Mouse (Mus musculus): Measurements from ENCODE around the gene Fat4.

Fat4 gene

GRCm38 (mm10) chr3:38907676-38908425 is 21.1 kb downstream of the Fat4 start:
- no peak for DNase-seq

DNA sequence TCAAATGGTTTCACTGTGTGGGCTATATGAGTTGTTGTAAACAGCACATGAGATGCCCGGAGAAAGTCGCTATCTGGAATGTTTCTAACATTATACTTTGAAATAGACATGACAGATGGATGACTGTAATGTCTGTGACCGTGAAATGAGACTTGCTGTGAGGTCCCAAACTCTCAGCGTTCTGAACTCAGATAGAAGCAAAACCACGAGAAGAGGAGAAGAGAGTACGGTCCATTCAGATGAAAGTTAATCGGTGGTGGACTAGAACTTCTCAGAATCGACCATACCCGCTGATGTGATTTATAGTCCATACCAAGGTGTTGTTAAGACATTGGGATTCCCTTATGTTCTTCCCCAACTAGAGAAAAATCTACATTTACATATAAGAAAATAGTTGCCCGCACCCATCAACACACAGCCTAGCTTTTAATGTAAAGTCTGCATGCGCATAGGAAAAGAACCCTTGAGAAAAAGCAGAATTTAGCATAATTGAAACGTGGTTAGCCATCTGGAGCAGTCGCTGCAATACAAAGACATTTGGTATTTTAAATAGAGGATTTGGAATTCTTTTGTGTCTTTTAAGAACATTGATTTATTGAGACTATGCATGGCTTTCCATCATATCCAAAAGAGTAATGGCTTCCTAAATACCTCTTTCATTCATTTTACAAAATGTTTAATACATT is 21.8 kb downstream of the Fat4 start:
- DNase-seq = no peak

DNA sequence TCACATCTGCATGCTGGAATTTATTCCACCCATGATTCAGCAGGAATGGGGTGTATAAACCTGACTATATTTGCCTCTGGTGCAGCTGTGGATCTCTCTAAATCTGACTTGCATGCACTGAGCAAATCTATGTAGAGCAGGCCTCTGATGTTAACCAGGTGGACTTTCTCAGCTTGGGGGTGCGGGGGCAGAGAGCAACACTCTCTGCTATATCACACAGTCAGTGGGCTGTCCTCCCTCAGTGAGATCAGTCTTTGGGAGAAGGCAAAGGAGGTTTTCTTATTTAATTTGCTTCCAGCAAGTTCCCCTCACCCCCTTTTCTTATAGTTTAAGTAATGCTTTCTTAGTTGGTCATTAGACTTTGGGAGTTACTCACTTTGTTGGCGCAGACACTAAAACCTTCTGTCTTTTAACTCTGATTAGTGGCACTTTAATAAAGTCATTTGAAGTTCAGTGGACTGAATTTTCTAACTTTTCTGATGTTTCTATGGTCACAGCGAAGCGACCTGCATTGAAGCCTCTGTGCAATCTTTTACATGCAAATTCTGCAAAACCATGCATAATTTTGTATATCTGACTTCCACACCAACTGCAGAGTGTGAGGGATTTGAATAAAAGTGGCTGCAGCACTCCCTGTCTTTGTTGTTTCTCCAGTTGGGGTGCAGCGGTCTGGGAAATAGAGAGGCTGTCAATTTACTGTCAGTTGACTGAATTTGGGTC is 26.2 kb downstream of the Fat4 start:
- DNase-seq = no peak

DNA sequence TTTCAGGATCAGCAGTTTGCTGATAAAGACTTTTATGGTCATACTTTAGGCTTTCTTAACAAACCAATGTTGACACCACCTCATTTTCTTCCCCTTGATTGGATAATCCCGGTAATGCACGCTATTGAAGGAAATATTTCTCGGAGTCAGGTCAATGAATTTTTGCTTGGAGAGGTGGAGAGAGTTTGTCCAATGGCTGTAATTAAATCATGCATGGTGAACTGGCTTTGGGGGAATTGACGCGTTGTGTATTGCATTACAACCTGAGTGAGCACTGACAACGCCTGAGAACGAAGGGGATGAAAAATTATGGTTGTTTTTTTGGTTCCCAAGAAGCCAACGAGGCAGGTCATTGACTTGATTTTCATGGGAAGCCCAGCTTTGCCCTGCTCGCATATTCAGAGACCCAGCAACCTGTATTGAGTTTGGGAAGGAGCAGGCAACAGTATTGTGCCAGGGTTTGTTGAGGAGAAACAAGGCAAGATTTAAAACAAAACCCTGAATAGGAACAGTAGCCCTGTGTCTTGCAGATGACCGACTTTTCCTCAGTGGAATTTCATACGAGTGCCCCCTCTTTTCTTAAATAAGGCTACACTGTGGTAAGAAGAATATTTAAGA is 26.9 kb downstream of the Fat4 start:
- DNase-seq = no peak

DNA sequence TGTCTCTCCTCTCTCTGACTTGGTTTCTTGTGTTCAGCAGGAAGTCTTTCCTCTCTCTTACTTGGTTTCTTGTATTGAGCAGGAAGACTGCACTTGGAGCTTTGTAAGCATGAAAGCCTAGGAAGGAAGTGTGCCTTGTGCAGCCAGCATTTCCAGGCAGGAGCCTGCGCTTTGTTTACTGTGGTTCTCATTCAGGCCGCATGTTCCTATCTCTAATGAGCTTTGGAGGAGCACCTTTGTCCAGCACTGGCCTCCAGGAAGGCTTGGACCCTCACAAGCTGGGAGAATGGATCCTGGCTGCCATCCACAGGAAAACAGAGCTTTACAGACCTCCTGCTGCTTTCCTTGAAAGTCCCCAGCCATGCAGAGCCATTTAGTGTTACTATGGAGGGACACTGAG is 32.2 kb downstream of the Fat4 start:
- DNase-seq = peak; percentile 12

- DNase-seq = no peak
Measured at GRCm38 (mm10) chr3:38921031-38921430, 34.3 kb downstream of the Fat4 start.

DNA sequence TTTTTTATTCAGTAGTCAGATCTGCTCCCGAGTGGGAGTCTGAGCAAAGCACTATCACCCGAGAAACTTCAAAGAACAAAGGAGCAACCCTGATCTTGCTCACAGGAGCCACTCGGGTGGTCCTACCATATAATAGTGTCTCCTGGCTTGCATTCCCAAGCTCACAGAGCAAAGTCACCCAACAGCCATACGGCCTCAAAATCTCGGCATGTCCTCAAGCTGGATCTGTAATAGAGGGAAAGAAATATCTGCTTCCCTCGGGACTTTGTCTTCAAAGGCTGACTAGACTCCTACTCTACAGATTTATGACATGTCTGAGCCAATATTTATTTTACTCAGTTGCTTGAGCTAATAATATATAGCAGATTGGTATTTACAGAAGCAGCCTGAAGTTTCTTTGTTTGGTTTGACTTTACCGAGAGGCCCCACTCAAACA is 36.5 kb downstream of the Fat4 start:
- DNase-seq = no peak

GRCm38 (mm10) chr3:38928076-38928686 is 41.4 kb downstream of the Fat4 start:
- no peak for DNase-seq

DNA sequence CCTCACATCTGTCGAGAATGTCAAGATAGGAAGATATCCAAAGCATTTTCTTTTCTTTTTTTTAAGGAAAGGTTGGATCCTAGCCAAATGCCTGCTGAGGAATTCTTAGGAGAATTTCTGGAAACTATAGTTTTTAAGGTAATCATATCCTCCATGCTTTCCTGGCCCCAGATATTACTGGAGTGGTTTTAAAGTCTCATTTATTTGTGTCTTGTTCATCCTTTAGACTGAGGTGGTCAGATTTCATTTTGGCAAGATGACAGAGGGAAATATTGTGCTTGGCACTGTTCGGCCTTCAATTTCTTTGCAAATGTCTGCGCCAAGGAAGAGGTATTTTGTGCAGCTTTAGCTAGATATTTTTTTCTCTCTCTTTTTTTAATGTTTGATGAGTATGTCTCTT is 42.0 kb downstream of the Fat4 start:
- no peak for DNase-seq

- DNase-seq = no peak
Measured at GRCm38 (mm10) chr3:38934780-38935179, 48.0 kb downstream of the Fat4 start.

- no peak for DNase-seq
Measured at GRCm38 (mm10) chr3:38936485-38936884, 49.7 kb downstream of the Fat4 start.

GRCm38 (mm10) chr3:38937159-38937558 is 50.4 kb downstream of the Fat4 start:
- peak; percentile 51 for DNase-seq

DNA sequence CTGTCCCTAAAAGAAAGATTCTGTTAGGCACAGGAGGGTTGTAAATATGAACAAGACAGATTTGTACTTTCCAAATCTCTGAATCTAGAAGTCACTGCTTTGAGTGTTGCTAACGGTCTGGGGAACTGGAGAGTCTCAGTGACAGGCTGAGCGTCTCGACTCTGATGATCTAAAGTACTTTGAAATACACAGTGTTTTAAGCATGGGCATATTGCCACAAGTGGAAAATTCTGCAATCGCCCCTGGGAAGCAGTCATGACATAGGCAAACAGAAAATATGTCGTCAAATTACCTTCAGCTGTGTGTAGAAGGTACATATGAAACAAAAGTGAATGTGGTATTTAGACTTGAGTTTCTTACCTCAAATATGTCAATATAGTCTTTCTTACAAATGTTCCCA is 51.4 kb downstream of the Fat4 start:
- no peak for DNase-seq

- DNase-seq = peak; percentile 41
Measured at GRCm38 (mm10) chr3:38939573-38939972, 52.8 kb downstream of the Fat4 start.

GRCm38 (mm10) chr3:38940327-38940726 is 53.6 kb downstream of the Fat4 start:
- no peak for DNase-seq

DNA sequence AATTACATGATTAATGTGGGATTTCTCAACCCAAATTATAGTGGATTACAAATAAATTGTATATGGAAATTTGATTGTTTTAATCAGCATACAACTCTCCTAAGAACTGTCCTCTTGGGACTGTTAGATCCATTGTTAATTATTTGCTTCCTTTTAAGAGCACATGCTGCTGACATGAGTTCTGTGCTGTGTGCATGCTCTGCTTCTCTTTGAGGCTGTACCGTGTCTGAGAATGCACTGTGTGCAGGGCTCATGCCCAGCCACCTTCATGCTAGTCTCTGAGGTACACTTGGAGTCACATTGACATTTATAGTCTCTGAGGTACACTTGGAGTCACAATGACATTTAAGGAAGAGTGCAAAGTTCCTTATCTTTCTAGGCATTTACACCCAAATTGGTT is 58.4 kb downstream of the Fat4 start:
- no peak for DNase-seq

DNA sequence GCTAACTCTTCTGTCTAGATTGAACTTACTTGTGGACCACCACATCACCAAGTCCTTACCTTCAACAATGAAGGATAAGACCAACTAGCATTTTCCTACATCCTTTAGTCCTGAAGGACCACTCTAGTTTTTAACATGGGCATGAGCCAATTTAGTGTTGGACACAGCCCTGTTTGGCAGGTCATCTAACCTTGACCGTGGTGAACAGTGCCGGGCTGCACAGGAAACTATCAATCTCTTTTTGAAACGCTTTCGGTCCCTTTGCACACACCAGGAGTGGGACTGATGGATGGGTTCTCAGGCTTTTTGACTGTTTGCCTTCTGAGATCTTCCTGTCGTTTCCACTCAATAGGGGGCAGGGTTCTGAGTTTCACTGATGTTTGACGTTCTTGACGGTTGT is 61.0 kb downstream of the Fat4 start:
- no peak for DNase-seq

- no peak for DNase-seq
Measured at GRCm38 (mm10) chr3:38952602-38953001, 65.9 kb downstream of the Fat4 start.

DNA sequence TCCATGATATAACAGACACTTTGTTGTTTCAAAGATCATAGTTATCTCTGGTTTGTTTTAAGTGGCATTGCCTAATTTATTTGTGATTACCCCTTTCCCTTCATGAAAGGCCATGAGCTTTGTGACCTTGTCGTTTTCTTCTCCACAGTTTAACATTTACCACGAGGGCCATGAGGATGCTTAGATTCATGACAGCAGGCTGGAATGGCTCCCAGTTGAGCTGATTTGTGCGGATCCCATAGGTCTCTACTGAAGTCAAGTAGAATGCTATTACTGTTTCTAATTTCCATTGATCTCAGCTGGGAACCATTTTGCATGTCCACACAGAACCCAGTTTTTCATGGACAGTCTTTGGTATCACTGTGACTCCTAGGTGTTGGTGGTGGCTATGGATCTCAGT is 67.5 kb downstream of the Fat4 start:
- DNase-seq = no peak

DNA sequence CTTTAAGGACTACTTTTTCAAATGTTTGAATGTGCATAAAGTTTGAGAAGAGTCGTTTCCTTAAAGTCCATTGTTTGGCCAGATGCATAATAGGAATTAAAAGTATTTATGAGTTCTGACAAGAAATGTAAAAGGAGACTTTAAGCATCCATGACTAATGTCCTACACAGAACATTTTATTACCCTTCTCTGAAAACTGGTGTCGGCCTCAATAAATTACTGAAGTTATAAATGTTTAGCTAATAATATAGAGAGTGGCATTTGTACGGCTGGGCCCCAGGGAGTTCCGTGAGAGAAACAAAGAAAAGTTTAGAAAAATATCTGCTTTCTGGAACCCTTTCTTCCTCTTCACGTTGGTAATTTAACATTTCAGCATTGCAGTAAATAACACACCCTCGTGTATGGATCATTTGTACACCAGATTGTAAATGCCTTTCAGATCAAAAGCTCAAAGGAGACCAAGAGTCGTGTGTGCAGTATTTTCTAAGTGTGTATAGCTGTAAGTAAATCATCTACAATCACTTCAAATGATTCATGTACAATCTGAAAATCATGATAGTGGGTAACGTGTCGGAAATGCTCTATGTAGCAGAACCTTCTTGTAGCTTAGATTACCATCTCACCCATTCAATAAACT is 69.4 kb downstream of the Fat4 start:
- DNase-seq = no peak

DNA sequence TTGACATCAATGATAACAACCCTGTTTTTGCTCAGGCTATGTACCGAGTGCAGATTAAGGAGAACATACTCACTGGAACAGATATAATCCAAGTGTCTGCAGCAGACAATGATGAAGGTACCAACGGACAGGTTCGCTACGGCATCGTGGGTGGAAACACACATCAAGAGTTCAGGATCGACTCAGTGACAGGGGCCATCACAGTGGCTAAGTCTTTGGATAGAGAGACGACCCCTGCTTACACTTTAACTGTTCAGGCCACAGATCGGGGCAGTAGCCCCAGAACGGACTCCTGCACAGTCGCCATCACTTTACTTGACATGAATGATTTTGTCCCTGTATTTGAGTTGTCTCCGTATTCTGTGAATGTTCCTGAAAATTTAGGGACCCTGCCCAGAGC is 70.4 kb downstream of the Fat4 start:
- no peak for DNase-seq

GRCm38 (mm10) chr3:38962328-38962727 is 75.6 kb downstream of the Fat4 start:
- no peak for DNase-seq

DNA sequence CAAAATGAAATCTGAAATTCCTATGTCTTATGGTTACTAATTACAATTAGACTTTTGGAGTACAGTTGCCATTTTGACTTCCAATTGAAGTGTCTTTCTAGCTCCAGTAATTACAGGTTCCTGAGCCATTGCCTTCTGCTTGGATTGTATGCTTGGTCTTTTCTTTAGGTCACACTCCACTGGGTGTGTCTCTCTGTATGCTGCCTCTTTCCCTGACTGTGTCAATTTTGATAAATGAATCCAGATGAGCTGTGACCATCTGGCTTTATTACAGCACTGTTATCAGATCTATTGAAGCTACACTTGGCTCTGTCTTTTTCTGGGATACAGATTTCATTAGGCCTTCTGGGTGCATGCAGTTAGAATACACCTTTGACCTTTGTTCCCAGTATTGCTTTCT is 80.7 kb downstream of the Fat4 start:
- no peak for DNase-seq

Data from kidney, postnatal 14 days (tissue).